Mouse (Mus musculus) megakaryocyte, embryonic 14.5 days (primary cell): ENCODE results near the gene Zfp788.

ENCODE experiments used
- FLI1 ChIP-seq: IDR thresholded peaks from 2 replicates; pipeline ENCODE4 v1.6.1; 2012; ENCODE audit warnings: low read length, inconsistent platforms, mixed read lengths
- GATA1 ChIP-seq: IDR thresholded peaks from 3 replicates; pipeline ENCODE4 v1.6.1; 2012; ENCODE audit warnings: mixed read lengths, low read length, inconsistent platforms, borderline replicate concordance

DNA sequence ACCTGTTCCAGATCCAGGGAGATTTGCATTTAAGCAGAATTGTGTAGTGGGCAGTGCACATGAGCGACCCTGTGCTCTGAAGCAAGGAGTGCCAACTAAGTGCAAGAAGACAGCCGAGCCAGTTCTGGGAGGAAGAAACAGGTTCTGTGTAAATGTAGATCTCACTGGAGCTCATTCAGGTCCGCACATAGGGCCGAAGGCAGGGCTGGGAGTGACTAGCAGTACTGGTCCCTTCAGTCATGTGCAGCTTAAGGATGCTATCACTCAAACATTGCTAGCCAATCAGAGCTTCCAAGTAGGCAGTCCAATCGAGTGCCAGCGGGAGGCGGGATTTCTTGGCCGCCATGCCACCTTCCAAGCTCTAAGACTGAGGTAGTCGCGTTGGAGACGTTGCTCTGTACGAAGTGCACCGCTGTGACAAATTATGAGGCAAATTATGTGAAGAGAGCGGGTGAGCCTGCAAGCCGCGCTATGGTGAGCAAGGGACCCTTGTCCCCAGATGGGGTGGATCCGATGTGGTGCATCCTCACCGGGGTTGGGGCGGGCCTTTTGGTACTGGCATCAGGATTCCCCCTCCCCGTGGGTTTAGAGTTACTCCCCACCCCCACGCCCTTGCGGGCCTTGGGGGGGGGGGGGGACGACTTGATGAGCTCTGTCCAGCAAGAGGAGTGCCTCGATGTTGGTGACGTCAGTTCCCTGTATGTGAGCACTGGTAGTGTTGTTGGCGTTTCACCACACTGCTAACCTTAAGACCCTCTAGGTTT lies 400 bp downstream of the Zfp788 start:
- TF ChIP-seq GATA1 (no peak), FLI1 (no peak)
